Mouse (Mus musculus) left cerebral cortex, adult 9 months (tissue): ENCODE results near the gene Trmt13.
"Not testable (repeated sequence)": the region's sequence is repeated elsewhere in the genome, so short reads cannot be mapped to it uniquely, and the experiment has no call there.

Experiments used
- DNase-seq, 2 experiments: peaks; one replicate each; pipeline ENCODE4 v3.0.0; 2022; ENCODE audit warnings: low spot score in 2 of 2

The Trmt13 gene

GRCm38 (mm10) chr3:116614295-116614892, at the start of gene Trmt13:
TSS of gene Trmt13 (minus strand) at chr3:116614587.
- DNase-seq, result peak in 1 of 2 experiments; percentile 38

GRCm38 (mm10) chr3:116662463-116662863, 48.1 kb upstream of the Trmt13 start, which contains the start of gene Mfsd14a:
TSS of gene Mfsd14a (minus strand) at chr3:116662677.
- DNase-seq, result peak; percentile 88 to 97

- DNase-seq, result peak in 1 of 2 experiments; percentile 25
These were observed 47.6 kb upstream of the Trmt13 start for GRCm38 (mm10) chr3:116661870-116662414.

- no peak for DNase-seq
These were observed 47.0 kb upstream of the Trmt13 start for GRCm38 (mm10) chr3:116661288-116661869.

- no peak for DNase-seq
These were observed 45.6 kb upstream of the Trmt13 start for GRCm38 (mm10) chr3:116659856-116660430.

GRCm38 (mm10) chr3:116658928-116659565, 44.7 kb upstream of the Trmt13 start:
- DNase-seq, result no peak

DNA sequence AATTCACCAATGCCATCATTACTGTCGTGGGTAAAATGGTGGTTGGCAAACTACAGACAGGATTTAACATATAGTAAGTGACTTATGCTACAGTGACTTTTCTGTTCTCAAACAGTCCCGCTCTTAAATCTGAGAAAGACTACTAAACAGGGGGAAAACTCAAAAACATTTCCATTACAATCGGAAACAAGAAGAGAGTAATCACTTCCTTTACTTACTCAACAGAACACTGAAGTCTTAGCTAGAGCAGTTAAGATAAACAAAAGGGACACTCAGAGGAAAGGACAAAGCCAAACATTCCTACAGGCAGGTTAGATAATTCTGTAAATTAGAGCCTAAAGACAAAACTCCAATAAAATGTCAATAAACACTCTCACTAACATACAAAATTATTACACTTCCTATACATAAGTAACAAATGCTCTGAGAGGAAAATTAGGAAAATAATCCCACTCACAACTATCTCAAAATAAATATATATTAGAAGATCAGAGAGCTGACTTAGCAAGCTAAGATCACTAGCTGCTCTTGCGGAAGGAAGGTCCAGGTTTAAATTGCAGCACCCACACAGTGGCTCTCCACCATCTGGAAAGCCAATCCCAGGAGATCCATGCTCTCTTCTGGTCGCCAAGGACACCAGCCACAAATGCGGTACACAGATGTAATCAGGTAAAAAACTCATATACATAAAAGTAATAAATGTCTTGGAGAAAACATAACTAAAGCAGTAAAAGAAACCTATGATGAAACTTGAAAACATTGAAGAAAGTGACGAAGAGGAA, 42.0 kb upstream of the Trmt13 start:
- no peak for DNase-seq

GRCm38 (mm10) chr3:116654051-116654450, 39.7 kb upstream of the Trmt13 start:
- not testable (repeated sequence) for DNase-seq

GRCm38 (mm10) chr3:116653278-116653945, 39.0 kb upstream of the Trmt13 start:
- DNase-seq, result no peak

GRCm38 (mm10) chr3:116652033-116652446, 37.7 kb upstream of the Trmt13 start:
- DNase-seq, result no peak

GRCm38 (mm10) chr3:116650698-116651097, 36.3 kb upstream of the Trmt13 start:
- DNase-seq, result no peak

GRCm38 (mm10) chr3:116648805-116649204, 34.4 kb upstream of the Trmt13 start:
- DNase-seq, result no peak

DNA sequence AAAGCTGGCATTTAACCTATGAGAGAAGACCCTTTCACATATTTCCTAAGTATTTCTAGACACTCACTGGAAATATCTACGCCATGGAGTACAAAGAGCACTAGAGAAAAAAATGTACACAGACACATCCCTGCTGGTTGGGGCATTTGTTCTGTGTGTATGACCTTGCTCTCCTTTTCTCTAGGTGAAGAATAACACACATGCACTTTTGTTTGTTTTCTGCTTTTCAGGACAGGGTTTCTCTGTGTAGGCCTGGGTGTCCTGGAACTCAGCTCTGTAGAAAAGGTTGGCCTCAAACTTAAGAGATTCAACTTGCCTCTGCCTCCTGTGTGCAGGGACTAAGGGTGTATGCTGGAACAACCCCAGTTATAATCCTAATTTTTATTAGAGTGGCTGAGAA, 32.0 kb upstream of the Trmt13 start:
- no peak for DNase-seq

DNA sequence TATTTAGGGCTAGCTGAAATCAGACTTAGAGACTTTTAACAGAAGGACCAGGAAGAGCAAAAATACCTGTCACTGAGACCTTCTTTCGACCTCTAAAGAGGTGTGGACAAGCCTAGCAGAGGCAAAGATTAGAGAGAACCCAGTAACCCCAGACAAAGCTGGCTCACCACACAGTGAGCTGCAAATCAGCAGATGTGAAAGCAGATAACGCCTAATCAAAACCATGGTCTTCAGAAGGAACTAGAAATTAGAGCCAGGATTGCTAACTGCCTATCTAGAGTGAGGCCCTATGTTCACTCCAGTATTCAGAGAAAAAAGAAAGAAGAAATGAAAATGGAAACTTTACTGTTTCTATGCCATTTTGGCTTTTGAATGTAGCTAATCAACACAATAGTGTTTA, 28.0 kb upstream of the Trmt13 start:
- no peak for DNase-seq

- no peak for DNase-seq
These were observed 27.5 kb upstream of the Trmt13 start for GRCm38 (mm10) chr3:116641811-116642371.

DNA sequence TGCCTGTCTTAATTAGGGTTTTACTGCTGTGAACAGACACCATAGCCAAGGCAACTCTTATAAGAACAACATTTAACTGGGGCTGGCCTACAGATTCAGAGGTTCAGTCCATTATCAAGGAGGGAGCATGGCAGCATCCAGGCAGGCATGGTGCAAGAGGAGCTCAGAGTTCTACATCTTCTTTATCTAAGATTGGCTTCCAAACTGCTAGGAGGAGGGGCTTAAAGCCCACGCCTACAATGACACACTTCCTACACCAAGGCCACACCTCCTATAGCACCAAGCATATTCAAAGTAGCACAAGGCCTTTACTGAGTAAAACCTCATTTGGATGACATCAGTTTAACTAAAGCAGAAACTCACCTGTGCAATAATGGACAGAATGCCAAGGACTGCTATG, 25.6 kb upstream of the Trmt13 start:
- DNase-seq, result no peak

DNA sequence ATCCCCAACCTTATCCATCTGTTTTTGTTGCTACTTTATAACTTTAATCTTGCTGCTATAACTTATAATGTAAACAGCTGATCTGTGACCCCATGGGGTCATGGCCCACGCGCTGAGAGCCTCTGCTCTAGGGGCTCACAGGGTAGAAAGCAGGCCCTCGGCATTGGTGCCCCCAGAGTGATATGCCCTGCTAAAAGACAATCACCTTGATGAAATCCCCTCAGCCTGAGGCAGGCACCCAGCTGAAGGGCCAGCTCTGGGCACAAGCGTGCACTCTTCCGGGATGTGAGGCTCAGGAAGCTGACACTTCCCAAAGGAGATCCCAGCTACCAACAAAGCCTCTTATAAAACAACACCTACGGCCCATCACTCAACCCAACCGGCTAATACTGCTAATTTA, 24.2 kb upstream of the Trmt13 start:
- no peak for DNase-seq

- no peak for DNase-seq
These were observed 23.5 kb upstream of the Trmt13 start for GRCm38 (mm10) chr3:116637693-116638476.

DNA sequence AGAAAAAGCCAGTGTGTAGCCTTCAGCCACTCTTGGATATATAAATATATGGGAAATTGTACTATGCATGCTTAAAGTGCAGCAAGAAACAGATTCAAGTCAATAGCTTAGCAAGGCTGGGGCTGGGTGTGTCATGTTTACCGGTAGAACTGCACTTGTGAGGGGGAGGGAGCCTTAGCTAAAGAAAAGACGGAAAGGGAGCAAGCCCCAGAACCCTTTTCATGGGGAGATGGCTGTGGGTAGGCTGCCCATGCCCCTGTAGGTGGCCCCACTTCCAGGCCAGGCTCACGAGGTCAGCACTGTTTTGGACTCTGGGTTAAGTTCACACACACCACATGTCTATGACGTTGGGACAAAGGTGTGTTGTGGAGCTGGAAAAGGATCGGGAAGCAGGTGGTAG, 21.4 kb upstream of the Trmt13 start:
- DNase-seq, result no peak

GRCm38 (mm10) chr3:116634853-116635252, 20.5 kb upstream of the Trmt13 start:
- no peak for DNase-seq
